Mouse (Mus musculus): ENCODE data around the gene 2510039O18Rik.

2510039O18Rik gene

GRCm38 (mm10) chr4:147985205-147986132, 44.8 kb downstream of the 2510039O18Rik start, which contains the start of gene Nppb:
Gene Nppb, plus strand, starts transcription at chr4:147985788.
- in situ Hi-C loops (cut with MseI, MboI): no loop called here

- in situ Hi-C loops (cut with MseI, MboI): no loop called here
Measured at GRCm38 (mm10) chr4:147993571-147994095, 52.9 kb downstream of the 2510039O18Rik start.

- in situ Hi-C loops (cut with MseI, MboI): loop anchor here in 1 of 2 experiments (5.0 kb wide), 1 partner anchor 33 kb away; no protein-coding TSS in a partner anchor
Measured at GRCm38 (mm10) chr4:147995311-147995710, 54.6 kb downstream of the 2510039O18Rik start.

Data from mouse trophoblast stem cell (cell line).